Mouse (Mus musculus) stomach, embryonic 15.5 days (tissue): ENCODE measurements around the gene Mmgt2. TPM values are rescaled to one million over a fixed set of nuclear protein-coding genes. Genes with fewer than 3 reads are reported as not detected.
"Not testable (repeated sequence)": the region's sequence is repeated elsewhere in the genome, so short reads cannot be mapped to it uniquely, and the experiment has no call there.

Experiments used
- ATAC-seq: fragments of 200-750 bp; cut with Nextera tagmentation; 2 replicates; pipeline ENCODE4 v1.8.0; 2017; ENCODE audit warnings: low read depth, moderate number of reproducible peaks, moderate TSS enrichment; ENCODE audit not compliant: insufficient read depth, low FRiP score
- H3K27ac ChIP-seq: fragments of 300-500 bp; sonication (generic); 2 replicates; pipeline ENCODE4 v1.5.1; 2015; ENCODE audit warnings: mild to moderate bottlenecking, inconsistent platforms
- H3K27me3 ChIP-seq: fragments of 300-500 bp; sonication (generic); replicated peaks from 2 replicates; pipeline ENCODE4 v1.6.1; 2015; ENCODE audit warnings: inconsistent platforms
- H3K36me3 ChIP-seq: fragments of 300-500 bp; sonication (generic); 2 replicates; pipeline ENCODE4 v1.6.1; 2015; ENCODE audit warnings: inconsistent platforms
- H3K4me1 ChIP-seq: fragments of 300-500 bp; sonication (generic); 2 replicates; pipeline ENCODE4 v1.6.1; 2015; ENCODE audit warnings: inconsistent platforms
- H3K4me2 ChIP-seq: fragments of 300-500 bp; sonication (generic); 2 replicates; pipeline ENCODE4 v1.6.1; 2015; ENCODE audit warnings: mild to moderate bottlenecking, inconsistent platforms
- H3K4me3 ChIP-seq: fragments of 300-500 bp; sonication (generic); replicated peaks from 2 replicates; pipeline ENCODE4 v1.5.1; 2015; ENCODE audit warnings: inconsistent platforms
- H3K9ac ChIP-seq: fragments of 300-500 bp; sonication (generic); 2 replicates; pipeline ENCODE4 v1.6.1; 2015; ENCODE audit warnings: inconsistent platforms
- H3K9me3 ChIP-seq: fragments of 300-500 bp; sonication (generic); 2 replicates; pipeline ENCODE4 v1.6.1; 2016; ENCODE audit warnings: inconsistent platforms
- WGBS: fragments of 180-500 bp; shearing (Covaris S2); methylation state at CpG from one replicate; pipeline ENCODE4 v1.1.7; 2015; 5-methylcytosine and 5-hydroxymethylcytosine counted together
- polyA plus RNA-seq: library from polyadenylated mRNA; unstranded; fragments of >200 nt; fragmentation: Nextera tagmentation; extraction: Ambion mirVana; gene quantifications from 2 replicates; pipeline ENCODE4 v1.2.1, GENCODE M21; 2015

Mmgt2 gene
- polyA plus RNA-seq, 1 experiment from 2014 or later: 47.0 TPM

- Histone ChIP-seq H3K27ac (no peak overlapping the region), H3K4me3 (no peak overlapping the region), H3K4me2 (no peak overlapping the region), H3K9ac (no peak overlapping the region), H3K4me1 (peaks cover 43% of the 10 kb centered on the region), H3K9me3 (no peaks in the 10 kb centered on the region), H3K27me3 (no peaks in the 10 kb centered on the region), H3K36me3 (no peaks in the 10 kb centered on the region)
- no peak for ATAC-seq
- 62% methylated on average over 11 of the region's 11 CpGs for WGBS
Measured at GRCm38 (mm10) chr11:62642023-62642844, 6.2 kb upstream of the Mmgt2 start.

GRCm38 (mm10) chr11:62643011-62643631 is 5.3 kb upstream of the Mmgt2 start:
- no peak overlapping the region for H3K9ac ChIP-seq
- H3K4me1 ChIP-seq: peaks cover 48% of the 10 kb centered on the region
- H3K27ac ChIP-seq: peak overlapping the region; percentile 35

GRCm38 (mm10) chr11:62643681-62644363 is 4.6 kb upstream of the Mmgt2 start:
- no peaks in the 10 kb centered on the region for H3K27me3 ChIP-seq
- ATAC-seq: no peak
- peaks cover 48% of the 10 kb centered on the region for H3K4me1 ChIP-seq
- WGBS: 81% methylated on average over 10 of the region's 10 CpGs
- H3K36me3 ChIP-seq: no peaks in the 10 kb centered on the region
- no peak overlapping the region for H3K4me3 ChIP-seq
- H3K9ac ChIP-seq: no peak overlapping the region
- no peaks in the 10 kb centered on the region for H3K9me3 ChIP-seq
- peak overlapping the region; percentile 35; the same call in 1 of the 2 replicates for H3K27ac ChIP-seq
- no peak overlapping the region for H3K4me2 ChIP-seq

More at GRCm38 (mm10) chr11:62643011-62643631, 5.3 kb upstream of the Mmgt2 start:
- ATAC-seq: peak; percentile 47; the same call in 1 of the 2 replicates
- 70% methylated on average over 8 of the region's 8 CpGs for WGBS
- H3K4me3 ChIP-seq: no peak overlapping the region
- no peak overlapping the region for H3K4me2 ChIP-seq
- H3K27me3 ChIP-seq: no peaks in the 10 kb centered on the region
- H3K36me3 ChIP-seq: no peaks in the 10 kb centered on the region
- H3K9me3 ChIP-seq: no peaks in the 10 kb centered on the region

- Histone ChIP-seq H3K27me3 (no peaks in the 10 kb centered on the region), H3K9me3 (no peaks in the 10 kb centered on the region), H3K4me3 (no peak overlapping the region), H3K4me1 (peaks cover 48% of the 10 kb centered on the region), H3K4me2 (no peak overlapping the region), H3K9ac (no peak overlapping the region), H3K27ac (no peak overlapping the region), H3K36me3 (no peaks in the 10 kb centered on the region)
- no peak for ATAC-seq
- 89% methylated on average over 5 of the region's 5 CpGs for WGBS
Measured at GRCm38 (mm10) chr11:62644602-62645336, 3.7 kb upstream of the Mmgt2 start.

GRCm38 (mm10) chr11:62645337-62645675 is 3.2 kb upstream of the Mmgt2 start:
- peak overlapping the region; percentile 91 for H3K4me2 ChIP-seq
- ATAC-seq: no peak
- H3K36me3 ChIP-seq: no peaks in the 10 kb centered on the region
- H3K9me3 ChIP-seq: no peaks in the 10 kb centered on the region
- H3K4me3 ChIP-seq: no peak overlapping the region
- peaks cover 48% of the 10 kb centered on the region for H3K4me1 ChIP-seq
- no peaks in the 10 kb centered on the region for H3K27me3 ChIP-seq
- H3K9ac ChIP-seq: no peak overlapping the region
- peak overlapping the region; percentile 44 for H3K27ac ChIP-seq
- 75% methylated on average over 4 of the region's 4 CpGs for WGBS

GRCm38 (mm10) chr11:62645732-62646494 is 2.6 kb upstream of the Mmgt2 start:
- no peak for ATAC-seq
- 12% methylated on average over 8 of the region's 8 CpGs for WGBS
- Histone ChIP-seq H3K27me3 (no peaks in the 10 kb centered on the region), H3K4me1 (peaks cover 48% of the 10 kb centered on the region), H3K4me3 (peak overlapping the region; percentile 16), H3K9me3 (no peaks in the 10 kb centered on the region), H3K9ac (no peak overlapping the region), H3K36me3 (no peaks in the 10 kb centered on the region), H3K27ac (peak overlapping the region; percentile 44), H3K4me2 (peak overlapping the region; percentile 91)

GRCm38 (mm10) chr11:62646495-62646843 is 2.0 kb upstream of the Mmgt2 start:
- peak overlapping the region; percentile 44 for H3K27ac ChIP-seq
- H3K9me3 ChIP-seq: no peaks in the 10 kb centered on the region
- H3K27me3 ChIP-seq: no peaks in the 10 kb centered on the region
- H3K4me2 ChIP-seq: peak overlapping the region; percentile 91
- H3K9ac ChIP-seq: no peak overlapping the region
- WGBS: 26% methylated on average over 4 of the region's 4 CpGs
- H3K36me3 ChIP-seq: no peaks in the 10 kb centered on the region
- peaks cover 48% of the 10 kb centered on the region for H3K4me1 ChIP-seq
- peak overlapping the region; percentile 16 for H3K4me3 ChIP-seq
- ATAC-seq: no peak

- H3K4me1 ChIP-seq: peaks cover 48% of the 10 kb centered on the region
- H3K27ac ChIP-seq: peak overlapping the region; percentile 44; the same call in 1 of the 2 replicates
- peak overlapping the region; percentile 91 for H3K4me2 ChIP-seq
- H3K27me3 ChIP-seq: no peaks in the 10 kb centered on the region
- no peak for ATAC-seq
- H3K9me3 ChIP-seq: no peaks in the 10 kb centered on the region
- no peak overlapping the region for H3K9ac ChIP-seq
- no peaks in the 10 kb centered on the region for H3K36me3 ChIP-seq
- WGBS: 51% methylated on average over 7 of the region's 7 CpGs
- H3K4me3 ChIP-seq: peak overlapping the region; percentile 76
Measured at GRCm38 (mm10) chr11:62646958-62647515, 1.4 kb upstream of the Mmgt2 start.

GRCm38 (mm10) chr11:62647661-62648590 is 538 bp upstream of the Mmgt2 start, which contains the start of gene Lrrc75a:
Gene Lrrc75a, minus strand, starts transcription at chr11:62648523.
- H3K36me3 ChIP-seq: no peaks in the 10 kb centered on the region
- H3K27me3 ChIP-seq: no peaks in the 10 kb centered on the region
- peak within 1 kb of the TSS; percentile 80 for H3K9ac ChIP-seq
- H3K4me2 ChIP-seq: peak within 1 kb of the TSS; percentile 91
- H3K9me3 ChIP-seq: no peaks in the 10 kb centered on the region
- peak within 1 kb of the TSS; percentile 87 for H3K27ac ChIP-seq
- WGBS: 1% methylated on average over 69 of the region's 86 CpGs
- H3K4me3 ChIP-seq: peak within 1 kb of the TSS; percentile 76
- H3K4me1 ChIP-seq: peaks cover 47% of the 10 kb centered on the region
- peak; percentile 47 for ATAC-seq

GRCm38 (mm10) chr11:62649803-62650202 is 1.3 kb downstream of the Mmgt2 start:
- not testable (repeated sequence) for H3K4me2 ChIP-seq, H3K27me3 ChIP-seq, H3K9me3 ChIP-seq, H3K4me3 ChIP-seq, H3K36me3 ChIP-seq, H3K27ac ChIP-seq, H3K9ac ChIP-seq, ATAC-seq
- peaks cover 34% of the 10 kb centered on the region for H3K4me1 ChIP-seq
- 75% methylated on average over 4 of the region's 4 CpGs for WGBS
